Mouse (Mus musculus) right cerebral cortex, adult 2 months (tissue): ENCODE results near the gene Dse.
"Not testable (repeated sequence)": the region's sequence is repeated elsewhere in the genome, so short reads cannot be mapped to it uniquely, and the experiment has no call there.

Source experiments
- DNase-seq, 2 experiments: peaks; one replicate each; pipeline ENCODE4 v3.0.0; 2021 to 2022; ENCODE audit warnings: low spot score in 2 of 2

The Dse gene

GRCm38 (mm10) chr10:34207503-34207850 lies at the start of gene Dse:
Gene Dse (minus strand): TSS chr10:34207715.
- peak; percentile 23 to 36 for DNase-seq

DNA sequence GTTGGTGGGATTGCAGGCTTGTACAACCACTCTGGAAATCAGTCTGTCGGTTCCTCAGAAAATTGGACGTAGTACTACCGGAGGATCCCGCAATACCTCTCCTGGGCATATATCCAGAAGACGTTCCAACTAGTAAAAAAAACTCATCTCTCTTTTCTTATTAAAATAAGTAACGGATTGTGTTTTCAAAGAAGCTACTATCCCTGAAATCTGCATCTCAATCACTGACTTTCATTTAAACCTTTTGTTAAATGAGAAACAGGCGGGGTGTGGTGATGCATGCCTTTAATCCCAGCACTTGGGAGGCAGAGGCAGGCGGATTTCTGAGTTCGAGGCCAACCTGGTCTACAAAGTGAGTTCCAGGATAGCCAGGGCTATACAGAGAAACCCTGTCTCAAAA lies 45.3 kb upstream of the Dse start:
- DNase-seq, result not testable (repeated sequence)

GRCm38 (mm10) chr10:34249594-34249993 lies 42.1 kb upstream of the Dse start:
- DNase-seq, result no peak

- DNase-seq, result no peak
Observed at GRCm38 (mm10) chr10:34247757-34248156, 40.2 kb upstream of the Dse start.

DNA sequence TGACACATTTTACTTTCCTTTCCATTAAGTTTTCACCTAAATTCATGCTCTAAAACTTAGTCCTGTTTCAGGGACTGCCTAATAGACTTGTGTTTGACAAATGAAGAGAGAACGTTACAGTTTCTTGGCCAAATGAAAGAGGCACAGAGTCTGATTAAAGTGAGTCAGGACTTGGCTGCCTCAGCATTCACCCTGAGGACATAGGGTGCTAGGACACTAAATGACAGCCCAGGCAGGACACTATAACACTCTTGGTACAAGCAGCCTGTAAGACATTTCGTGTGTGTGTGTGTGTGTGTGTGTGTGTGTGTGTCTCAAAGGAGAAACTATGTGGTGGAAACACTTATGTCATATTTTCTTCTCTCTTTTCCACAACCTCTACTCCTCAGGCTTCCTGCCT lies 38.6 kb upstream of the Dse start:
- no peak for DNase-seq

- no peak for DNase-seq
Observed at GRCm38 (mm10) chr10:34244745-34245144, 37.2 kb upstream of the Dse start.

- DNase-seq, result no peak
Observed at GRCm38 (mm10) chr10:34238536-34238935, 31.0 kb upstream of the Dse start.

DNA sequence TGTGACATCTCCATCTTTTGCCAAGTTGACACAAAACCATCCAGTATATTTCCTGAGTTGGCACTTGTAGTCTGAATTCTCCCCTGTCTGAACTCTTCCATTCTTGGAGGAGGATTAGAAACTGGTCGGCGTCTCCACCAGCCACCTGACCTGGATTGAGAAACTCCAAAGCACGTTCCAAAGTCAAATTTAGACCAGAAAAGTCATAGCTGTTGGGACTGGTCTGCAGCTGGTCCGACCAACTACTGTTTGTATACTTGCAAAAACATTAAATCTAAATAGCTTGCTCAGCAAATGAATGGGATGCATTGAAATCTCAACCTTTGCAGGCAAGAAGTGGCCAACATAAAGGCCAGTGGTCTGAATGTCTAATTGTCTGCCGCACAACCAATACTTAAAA lies 29.1 kb upstream of the Dse start:
- no peak for DNase-seq

DNA sequence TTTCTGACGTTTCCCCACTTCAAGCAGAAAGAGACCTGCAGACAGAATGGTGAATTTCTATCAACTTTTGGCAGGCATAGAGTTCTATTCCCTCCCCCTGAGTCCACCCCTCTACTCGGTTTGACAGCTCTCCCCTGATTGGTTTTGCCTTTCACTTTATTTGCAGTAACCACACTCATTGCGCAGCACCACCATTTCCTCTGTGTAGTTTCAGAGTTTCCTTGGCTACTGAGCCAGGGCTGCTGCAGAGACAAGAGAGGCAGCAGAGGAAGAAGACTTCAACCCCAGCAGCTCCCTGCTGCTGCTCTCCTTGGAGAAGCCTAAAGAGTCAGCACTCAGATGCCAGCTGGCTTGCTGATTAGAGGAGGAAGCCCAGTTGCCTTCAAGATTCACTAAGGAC lies 27.9 kb upstream of the Dse start:
- DNase-seq, result no peak

- no peak for DNase-seq
Observed at GRCm38 (mm10) chr10:34233931-34234745, 26.6 kb upstream of the Dse start.

DNA sequence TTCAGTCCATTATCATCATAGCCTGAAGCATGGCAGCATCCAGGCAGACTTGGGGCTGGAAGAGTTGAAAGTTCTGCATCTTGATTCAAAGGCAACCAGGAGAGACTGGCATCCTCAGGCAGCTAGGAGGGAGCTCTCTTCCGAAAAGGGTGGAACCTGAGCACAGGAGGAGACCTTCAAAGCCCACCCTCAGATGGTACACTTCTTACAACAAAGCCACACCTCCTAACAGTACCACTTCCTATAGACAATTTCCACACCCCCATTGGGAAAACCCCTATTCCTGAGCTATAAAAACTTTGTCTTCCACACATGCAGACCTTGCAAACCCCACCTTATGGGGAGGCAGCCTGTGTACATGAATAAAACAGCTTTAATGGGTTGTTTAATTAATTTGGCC lies 25.9 kb upstream of the Dse start:
- no peak for DNase-seq

DNA sequence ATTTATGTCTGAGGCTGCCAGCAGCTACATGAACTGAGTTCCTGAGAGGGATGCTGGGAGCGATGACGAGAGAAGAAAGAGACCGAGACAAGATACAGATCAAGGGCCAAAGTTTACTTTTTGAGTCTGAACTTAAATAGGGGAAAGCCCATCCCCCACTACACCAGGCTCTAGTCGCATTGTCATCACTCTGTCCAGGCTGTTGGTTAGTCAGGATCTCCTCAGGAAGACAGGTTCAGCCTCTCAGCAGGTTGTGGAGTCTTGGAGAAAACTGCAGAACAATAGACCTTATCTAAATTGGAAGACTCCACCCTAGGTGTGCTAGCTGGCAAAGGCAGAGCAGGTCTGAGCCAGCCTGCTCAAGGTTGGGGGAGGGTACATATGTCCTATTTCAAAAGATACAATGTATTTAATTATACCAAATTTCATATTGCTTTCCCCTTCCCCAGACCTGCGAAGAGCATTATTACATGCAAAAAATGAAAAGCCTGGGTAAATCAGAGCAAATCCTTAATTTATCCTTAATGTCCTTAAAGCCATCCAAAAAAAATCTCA lies 22.7 kb upstream of the Dse start:
- no peak for DNase-seq

DNA sequence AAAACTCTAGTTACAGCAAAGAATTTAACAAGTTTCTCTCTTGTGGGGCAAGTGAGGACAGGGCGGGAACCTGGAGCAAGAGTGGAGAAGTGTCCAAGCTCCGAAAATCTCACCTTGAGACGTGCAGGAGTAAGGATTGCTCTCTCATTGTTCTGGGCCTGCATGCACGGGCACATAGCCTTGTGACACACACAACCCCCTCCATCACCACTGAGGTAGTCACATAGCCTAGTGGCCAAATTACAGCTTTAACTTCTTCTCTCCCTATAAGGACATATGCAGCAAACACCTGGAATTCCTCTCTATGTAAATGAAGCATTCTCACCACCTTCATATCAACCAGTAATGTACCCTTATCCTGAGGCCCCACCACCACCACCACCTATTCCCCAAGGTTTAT lies 22.0 kb upstream of the Dse start:
- DNase-seq, result no peak

DNA sequence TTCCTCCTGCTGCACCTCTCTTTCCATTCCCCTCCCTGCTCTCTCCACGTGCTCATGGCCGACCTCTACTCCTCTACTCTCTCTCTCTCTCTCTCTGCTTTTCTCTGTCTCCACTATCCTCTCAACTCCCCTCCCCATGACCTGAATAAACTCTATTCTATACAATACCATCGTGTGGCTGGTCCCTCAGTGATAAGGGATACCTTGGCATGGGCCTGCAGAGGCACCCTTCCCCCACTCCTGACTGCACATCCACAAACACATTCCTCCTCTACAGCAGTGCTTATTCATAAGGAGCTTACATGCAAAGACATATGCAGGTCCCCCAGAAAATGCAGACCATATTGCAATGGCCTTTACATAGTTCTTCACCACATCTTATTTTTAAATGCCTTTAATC lies 16.1 kb upstream of the Dse start:
- DNase-seq, result no peak

DNA sequence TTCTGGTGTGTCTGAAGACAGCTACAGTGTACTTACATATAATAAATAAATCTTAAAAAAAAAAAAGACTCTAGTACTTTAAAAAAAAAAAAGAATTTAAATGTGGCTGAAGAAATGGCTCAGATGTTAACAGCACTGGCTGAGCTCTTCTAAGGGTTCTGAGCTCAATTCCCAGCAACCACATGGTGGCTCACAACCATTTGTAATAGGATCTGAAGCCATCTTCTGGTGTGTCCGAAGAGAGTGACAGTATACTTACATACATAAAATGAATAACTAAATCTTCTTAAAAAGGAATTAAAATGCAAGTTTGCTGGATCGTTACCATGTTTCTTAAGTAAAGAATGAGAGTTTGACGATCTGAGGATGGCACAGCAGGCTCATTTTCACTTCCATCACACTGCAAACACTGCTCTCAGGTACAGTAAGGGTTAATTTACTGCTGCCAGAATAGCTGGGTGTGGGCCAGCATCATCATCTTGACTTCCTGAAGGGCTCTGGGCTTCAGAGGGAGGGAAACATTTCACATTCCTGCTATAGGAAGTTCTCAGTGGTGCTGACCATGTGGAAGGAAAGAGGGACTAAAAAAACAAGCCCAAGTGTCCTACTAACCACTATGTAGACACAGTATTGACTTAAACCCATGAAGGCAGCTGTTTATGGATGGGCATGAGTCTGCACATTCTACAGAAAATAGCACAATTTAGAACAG lies 14.6 kb upstream of the Dse start:
- DNase-seq, result no peak

DNA sequence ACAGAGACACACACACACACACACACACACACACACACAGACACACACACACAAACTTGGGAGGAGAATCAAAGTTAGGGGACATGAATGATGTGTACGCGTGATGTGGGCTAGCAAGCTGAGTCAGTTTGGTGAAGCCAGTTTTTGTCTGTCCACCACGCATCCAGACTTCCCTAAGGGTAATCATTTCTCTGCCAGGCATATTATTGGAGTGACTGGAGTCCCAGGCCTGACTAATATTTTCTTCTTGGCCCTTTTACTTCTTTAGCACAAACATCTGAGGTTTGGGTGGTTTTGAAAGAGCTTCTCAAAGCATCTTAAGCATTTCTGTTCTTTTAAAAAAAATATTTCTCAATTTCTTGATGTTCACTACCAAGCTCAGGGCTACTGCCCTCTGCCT lies 10.7 kb upstream of the Dse start:
- no peak for DNase-seq

- no peak for DNase-seq
Observed at GRCm38 (mm10) chr10:34215667-34216066, 8.2 kb upstream of the Dse start.

DNA sequence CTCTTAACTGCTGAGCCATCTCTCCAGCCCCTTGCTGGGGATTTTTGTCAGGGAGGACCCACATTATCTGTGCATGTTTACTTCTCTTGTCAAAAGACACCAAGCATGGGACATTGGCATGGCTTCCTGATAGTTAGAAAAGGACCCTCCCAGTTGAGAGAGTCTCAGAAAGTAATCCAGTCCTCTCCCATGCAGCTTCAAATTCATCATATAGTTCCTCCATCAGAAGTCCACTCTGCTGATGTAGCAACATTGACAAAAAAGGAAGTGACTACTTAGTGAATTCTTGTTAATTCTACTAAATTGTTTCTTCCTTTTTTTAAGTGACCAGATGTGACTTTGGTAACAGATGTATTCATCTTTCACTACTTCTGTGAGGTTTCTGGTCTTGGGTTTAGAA lies 2.4 kb upstream of the Dse start:
- no peak for DNase-seq

DNA sequence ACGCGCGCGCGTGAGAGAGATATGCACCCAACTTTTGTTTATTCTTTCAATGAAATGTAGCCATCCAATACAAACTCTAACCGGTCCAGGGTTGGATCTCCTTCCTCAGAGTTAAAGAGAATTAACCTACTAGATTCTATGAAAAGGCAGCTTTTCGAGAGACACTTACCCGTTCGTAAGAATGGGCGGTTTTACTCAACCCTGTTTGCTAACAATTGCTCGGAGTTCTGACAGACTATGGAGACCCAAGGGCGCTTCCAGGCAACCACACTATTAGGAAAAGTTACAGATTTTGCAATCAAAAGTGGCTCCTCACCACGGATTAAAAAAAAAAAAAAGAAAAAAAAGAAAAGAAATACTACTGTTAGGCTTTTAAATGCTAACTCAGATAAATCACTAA lies 516 bp upstream of the Dse start:
- no peak for DNase-seq

DNA sequence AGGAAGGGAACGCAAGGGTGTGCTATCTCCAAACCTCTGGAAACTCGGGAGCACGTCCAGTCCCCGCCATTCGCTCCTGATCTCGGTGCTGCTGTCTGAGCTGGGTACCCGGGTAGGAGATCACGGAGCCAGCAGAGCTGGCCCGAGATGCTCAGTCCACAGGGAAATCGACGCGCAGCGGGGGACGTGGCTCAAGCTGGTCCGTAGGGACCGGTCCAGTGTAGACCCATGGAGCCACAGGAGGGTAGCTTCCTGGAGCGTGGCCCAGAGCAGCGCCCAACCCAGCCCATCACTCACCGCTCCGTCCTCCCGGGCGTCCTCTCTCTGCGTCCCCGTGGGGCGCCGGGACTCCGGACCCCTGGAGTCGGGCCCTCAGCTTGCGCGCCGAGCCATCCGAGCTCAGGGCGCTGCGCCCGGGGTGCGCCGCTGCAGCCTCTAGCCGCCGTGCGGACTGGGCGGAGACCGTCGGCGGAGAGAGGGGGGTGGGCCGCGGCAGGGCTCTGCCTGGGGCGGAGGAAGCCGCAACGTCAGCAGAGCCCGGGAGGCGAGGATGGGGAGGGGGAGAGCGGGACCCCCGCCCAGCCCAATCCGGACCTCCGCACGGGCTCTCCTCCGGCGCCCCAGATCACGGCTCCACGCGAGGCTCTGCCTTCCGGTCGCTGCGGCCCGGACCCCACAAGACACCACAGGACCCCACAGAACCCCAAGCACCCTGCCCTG lies 572 bp downstream of the Dse start:
- DNase-seq, result peak; percentile 37 to 55

- no peak for DNase-seq
Observed at GRCm38 (mm10) chr10:34206436-34206782, 1.1 kb downstream of the Dse start.

- no peak for DNase-seq
Observed at GRCm38 (mm10) chr10:34205825-34206224, 1.7 kb downstream of the Dse start.

GRCm38 (mm10) chr10:34200689-34201088 lies 6.8 kb downstream of the Dse start:
- DNase-seq, result no peak
